Comparison of ENCODE assay signal across 8 mouse cellular contexts in the genomic region with DNA sequence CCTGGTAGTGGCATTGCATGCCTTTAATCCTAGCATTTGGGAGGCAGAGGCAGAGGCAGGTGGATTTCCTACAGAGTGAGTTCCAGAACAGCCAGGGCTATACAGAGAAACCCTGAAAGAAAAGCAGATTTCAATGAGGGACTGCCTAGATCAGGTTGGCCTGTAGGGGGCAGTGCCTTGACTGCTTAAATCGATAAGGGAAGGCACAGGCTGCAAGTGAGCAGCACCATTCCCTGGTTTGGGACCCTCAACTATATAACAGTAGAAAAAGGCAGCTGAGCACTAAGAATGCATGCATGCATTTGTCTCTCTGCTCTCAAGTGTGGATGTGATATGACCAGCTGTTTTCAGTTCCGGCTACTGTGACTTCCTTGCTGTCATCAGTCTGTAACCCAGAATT.
DNase-seq lines count a peak whose midpoint lies in the region; ATAC-seq lines count a peak whose summit lies in the region.

No protein-coding gene starts in this region.

- H3K27me3 ChIP-seq in hindbrain, embryonic 15.5 days, result no peaks in the 10 kb centered on the region
- H3K27me3 ChIP-seq in stomach, embryonic 15.5 days (replicated peaks), result no peaks in the 10 kb centered on the region

- WGBS in hindbrain, embryonic 15.5 days, result 58% methylated on average over 2 of the region's 2 CpGs
- WGBS in stomach, embryonic 15.5 days, result 40% methylated on average over 2 of the region's 2 CpGs

- H3K27ac ChIP-seq in hindbrain, embryonic 15.5 days (replicated peaks), result no peak overlapping the region
- H3K27ac ChIP-seq in stomach, embryonic 15.5 days, result no peak overlapping the region

- H3K4me1 ChIP-seq in hindbrain, embryonic 15.5 days (replicated peaks), result no peaks in the 10 kb centered on the region
- H3K4me1 ChIP-seq in stomach, embryonic 15.5 days, result no peaks in the 10 kb centered on the region

- no peak overlapping the region for H3K4me3 ChIP-seq in hindbrain, embryonic 15.5 days
- H3K4me3 ChIP-seq in stomach, embryonic 15.5 days (replicated peaks), result no peak overlapping the region

- no peak overlapping the region for H3K9ac ChIP-seq in hindbrain, embryonic 15.5 days
- no peak overlapping the region for H3K9ac ChIP-seq in stomach, embryonic 15.5 days

- H3K36me3 ChIP-seq in hindbrain, embryonic 15.5 days, result no peaks in the 10 kb centered on the region
- no peaks in the 10 kb centered on the region for H3K36me3 ChIP-seq in stomach, embryonic 15.5 days

- H3K9me3 ChIP-seq in hindbrain, embryonic 15.5 days, result no peaks in the 10 kb centered on the region
- H3K9me3 ChIP-seq in stomach, embryonic 15.5 days, result no peaks in the 10 kb centered on the region

- H3K4me2 ChIP-seq in hindbrain, embryonic 15.5 days, result no peak overlapping the region
- no peak overlapping the region for H3K4me2 ChIP-seq in stomach, embryonic 15.5 days

- DNase-seq in layer of hippocampus, postnatal 36 days, result peak; percentile 32 to 38
- DNase-seq in layer of hippocampus, adult 9-10 months (ENCODE audit: low spot score), result no peak
- peak; percentile 53 for DNase-seq in ZHBTc4 (ENCODE audit: low read depth, low spot score)
- DNase-seq in cerebellum, postnatal 25 days, result peak; percentile 27 to 61
- DNase-seq in lung, postnatal 36 days, result peak; percentile 42
- DNase-seq in B cell, adult 2 months, result no peak

- peak; percentile 76; the same call in 1 of the 2 replicates for ATAC-seq in hindbrain, embryonic 15.5 days (ENCODE audit: low FRiP score, low read depth)
- 0 out of 2 replicates have a peak, but pooled peaks have one; percentile 31 for ATAC-seq in stomach, embryonic 15.5 days (ENCODE audit: insufficient read depth, low FRiP score, low read depth)

Comparison
In these comparisons a context has a peak if more than half of its experiments do, and no peak if none do; other contexts are left out.
1. DNase-seq: peak in layer of hippocampus, postnatal 36 days (2 of 2), ZHBTc4 (single experiment), cerebellum, postnatal 25 days (2 of 2) and lung, postnatal 36 days (single experiment); none in layer of hippocampus, adult 9-10 months (single experiment) and B cell, adult 2 months (0 of 2).